Mouse (Mus musculus) MEL (cell line): Measurements from ENCODE around the gene Asb16. TPM values are rescaled to one million over a fixed set of nuclear protein-coding genes. Genes with fewer than 3 reads are reported as not detected.
A peak's percentile ranks its signal among the peaks of the same experiment; 100 is the strongest.

Experiments
- DNase-seq: peaks from one replicate; pipeline ENCODE4 v3.0.0; 2011; ENCODE audit warnings: low read depth, low spot score
- H3K27ac ChIP-seq: 2 replicates; pipeline ENCODE4 v1.5.1; 2012; ENCODE audit warnings: low read depth, mild to moderate bottlenecking, control low read depth, low read length, moderate library complexity; ENCODE audit not compliant: control insufficient read depth
- H3K27me3 ChIP-seq, 2 experiments: fragments of 150-350 bp in 1 of 2; sonication (generic) in 1 of 2; 2 replicates each; pipeline ENCODE4 v1.6.1; 2012; ENCODE audit warnings: low read length in 2 of 2, mild to moderate bottlenecking in 2 of 2, improper control_type of control experiment in 1 of 2, moderate library complexity in 1 of 2; ENCODE audit not compliant: insufficient read depth in 2 of 2, control insufficient read depth in 1 of 2
- H3K36me3 ChIP-seq, 2 experiments: 2 replicates each; pipeline ENCODE4 v1.6.1; 2012 to 2014; ENCODE audit warnings: low read length in 2 of 2, improper control_type of control experiment in 1 of 2, inconsistent platforms in 1 of 2, mild to moderate bottlenecking in 1 of 2; ENCODE audit not compliant: insufficient read depth in 2 of 2, control insufficient read depth in 1 of 2
- H3K4me1 ChIP-seq, 2 experiments: fragments of 150-350 bp in 1 of 2; sonication (generic) in 1 of 2; 2 replicates each; pipeline ENCODE4 v1.6.1; 2012; ENCODE audit warnings: low read length in 2 of 2, improper control_type of control experiment in 1 of 2, mild to moderate bottlenecking in 1 of 2; ENCODE audit not compliant: insufficient read depth in 2 of 2, control insufficient read depth in 1 of 2
- H3K4me3 ChIP-seq, 2 experiments: fragments of 150-350 bp in 1 of 2; sonication (generic) in 1 of 2; 2 replicates each; pipeline ENCODE4 v1.5.1; 2012; ENCODE audit warnings: low read depth in 2 of 2, low read length in 2 of 2, mild to moderate bottlenecking in 2 of 2, moderate library complexity in 2 of 2, control low read depth in 1 of 2, improper control_type of control experiment in 1 of 2; ENCODE audit not compliant: control insufficient read depth in 1 of 2, insufficient read depth in 1 of 2
- H3K79me2 ChIP-seq: 2 replicates; pipeline ENCODE4 v1.6.1; 2012; ENCODE audit warnings: mild to moderate bottlenecking, low read length, moderate library complexity; ENCODE audit not compliant: control insufficient read depth, poor library complexity, insufficient read depth
- H3K9ac ChIP-seq: 2 replicates; pipeline ENCODE4 v1.6.1; 2012; ENCODE audit warnings: low read depth, mild to moderate bottlenecking, control low read depth, low read length, moderate library complexity; ENCODE audit not compliant: control insufficient read depth, poor library complexity, severe bottlenecking
- H3K9me3 ChIP-seq: fragments of 150-350 bp; sonication (generic); replicated peaks from 2 replicates; pipeline ENCODE4 v1.6.1; 2012; ENCODE audit warnings: mild to moderate bottlenecking, low read length, improper control_type of control experiment, moderate library complexity; ENCODE audit not compliant: insufficient read depth
- CHD2 ChIP-seq: IDR thresholded peaks from 2 replicates; pipeline ENCODE4 v1.6.1; 2011; ENCODE audit warnings: low read length, improper control_type of control experiment
- CTCF ChIP-seq, 3 experiments: IDR thresholded peaks in 2 of 3; conservative IDR thresholded peaks in 1 of 3; 2 replicates each; pipeline ENCODE4 v1.5.1; 2011 to 2012; ENCODE audit warnings: low read length in 3 of 3, low read depth in 2 of 3, mild to moderate bottlenecking in 2 of 3, improper control_type of control experiment in 1 of 3, inconsistent platforms in 1 of 3, mixed read lengths in 1 of 3, moderate library complexity in 1 of 3; ENCODE audit not compliant: control insufficient read depth in 1 of 3, insufficient read depth in 1 of 3, poor library complexity in 1 of 3, severe bottlenecking in 1 of 3
- E2F4 ChIP-seq: IDR thresholded peaks from 2 replicates; pipeline ENCODE4 v1.6.1; 2011; ENCODE audit warnings: low read depth, low read length, improper control_type of control experiment, borderline replicate concordance
- ELF1 ChIP-seq: IDR thresholded peaks from 2 replicates; pipeline ENCODE4 v1.6.1; 2014; ENCODE audit warnings: low read depth, mild to moderate bottlenecking, inconsistent platforms, low read length, improper control_type of control experiment, moderate library complexity
- EP300 ChIP-seq, 2 experiments: IDR thresholded peaks; 2 replicates each; pipeline ENCODE4 v1.6.1; 2011; ENCODE audit warnings: improper control_type of control experiment in 2 of 2, low read length in 2 of 2, low read depth in 1 of 2, mild to moderate bottlenecking in 1 of 2
- ETS1 ChIP-seq: IDR thresholded peaks from 2 replicates; pipeline ENCODE4 v1.6.1; 2012; ENCODE audit warnings: low read depth, mild to moderate bottlenecking, inconsistent platforms, low read length, improper control_type of control experiment, moderate library complexity
- GABPA ChIP-seq: IDR thresholded peaks from 2 replicates; pipeline ENCODE4 v1.6.1; 2012; ENCODE audit warnings: low read depth, mild to moderate bottlenecking, inconsistent platforms, low read length, improper control_type of control experiment, moderate library complexity
- GATA1 ChIP-seq: IDR thresholded peaks from 2 replicates; pipeline ENCODE4 v1.6.1; 2011; ENCODE audit warnings: low read depth, low read length, improper control_type of control experiment
- JUND ChIP-seq: IDR thresholded peaks from 2 replicates; pipeline ENCODE4 v1.6.1; 2011; ENCODE audit warnings: low read depth, mild to moderate bottlenecking, improper control_type of control experiment, low read length
- MAFK ChIP-seq: IDR thresholded peaks from 2 replicates; pipeline ENCODE4 v1.6.1; 2011; ENCODE audit warnings: low read depth, mild to moderate bottlenecking, low read length, improper control_type of control experiment, borderline replicate concordance
- MAX ChIP-seq: IDR thresholded peaks from 2 replicates; pipeline ENCODE4 v1.6.1; 2011; ENCODE audit warnings: low read length, improper control_type of control experiment
- MAZ ChIP-seq: IDR thresholded peaks from 2 replicates; pipeline ENCODE4 v1.6.1; 2012; ENCODE audit warnings: low read depth, mild to moderate bottlenecking, inconsistent platforms, low read length, improper control_type of control experiment
- MEF2A ChIP-seq: IDR thresholded peaks from 2 replicates; pipeline ENCODE4 v1.6.1; 2014; ENCODE audit warnings: low read depth, mild to moderate bottlenecking, inconsistent platforms, low read length, improper control_type of control experiment; ENCODE audit not compliant: poor library complexity, insufficient replicate concordance, severe bottlenecking; ENCODE audit errors: extremely low read depth
- MXI1 ChIP-seq: IDR thresholded peaks from 2 replicates; pipeline ENCODE4 v1.6.1; 2011; ENCODE audit warnings: mild to moderate bottlenecking, low read depth, low read length, improper control_type of control experiment
- MYC ChIP-seq: IDR thresholded peaks from 2 replicates; pipeline ENCODE4 v1.6.1; 2011; ENCODE audit warnings: low read depth, mild to moderate bottlenecking, low read length, improper control_type of control experiment, moderate library complexity
- NRF1 ChIP-seq: IDR thresholded peaks from 2 replicates; pipeline ENCODE4 v1.6.1; 2014; ENCODE audit warnings: low read depth, mild to moderate bottlenecking, inconsistent platforms, low read length, improper control_type of control experiment, moderate library complexity; ENCODE audit not compliant: poor library complexity, insufficient read depth, severe bottlenecking
- POLR2A ChIP-seq, 2 experiments: IDR thresholded peaks; 2 replicates each; pipeline ENCODE4 v1.6.1; 2011 to 2012; ENCODE audit warnings: low read length in 2 of 2, mild to moderate bottlenecking in 2 of 2, control low read depth in 1 of 2, improper control_type of control experiment in 1 of 2, low read depth in 1 of 2, moderate library complexity in 1 of 2; ENCODE audit not compliant: control insufficient read depth in 1 of 2, insufficient read depth in 1 of 2, poor library complexity in 1 of 2
- POLR2AphosphoS5 ChIP-seq: IDR thresholded peaks from 2 replicates; pipeline ENCODE4 v1.6.1; 2012; ENCODE audit warnings: low read depth, borderline replicate concordance, mild to moderate bottlenecking, inconsistent platforms, low read length, moderate library complexity, mixed read lengths
- SIN3A ChIP-seq: IDR thresholded peaks from 2 replicates; pipeline ENCODE4 v1.6.1; 2012; ENCODE audit warnings: low read length, improper control_type of control experiment, inconsistent platforms
- TAL1 ChIP-seq: IDR thresholded peaks from 2 replicates; pipeline ENCODE4 v1.6.1; 2012; ENCODE audit warnings: mild to moderate bottlenecking, inconsistent platforms, low read length, moderate library complexity, mixed read lengths
- TCF12 ChIP-seq: IDR thresholded peaks from 2 replicates; pipeline ENCODE4 v1.6.1; 2014; ENCODE audit warnings: low read depth, mild to moderate bottlenecking, inconsistent platforms, low read length, improper control_type of control experiment, moderate library complexity
- UBTF ChIP-seq: IDR thresholded peaks from 2 replicates; pipeline ENCODE4 v1.6.1; 2012; ENCODE audit warnings: low read depth, mild to moderate bottlenecking, inconsistent platforms, low read length, improper control_type of control experiment, moderate library complexity, borderline replicate concordance; ENCODE audit not compliant: insufficient read depth
- USF2 ChIP-seq, 2 experiments: IDR thresholded peaks; 2 replicates each; pipeline ENCODE4 v1.6.1; 2011 to 2012; ENCODE audit warnings: improper control_type of control experiment in 2 of 2, low read length in 2 of 2, borderline replicate concordance in 1 of 2, inconsistent platforms in 1 of 2, low read depth in 1 of 2, mild to moderate bottlenecking in 1 of 2; ENCODE audit not compliant: insufficient read depth in 1 of 2
- ZNF384 ChIP-seq: IDR thresholded peaks from 2 replicates; pipeline ENCODE4 v1.6.1; 2012; ENCODE audit warnings: low read depth, mild to moderate bottlenecking, inconsistent platforms, low read length, improper control_type of control experiment
- polyA plus RNA-seq, 2 experiments: library from polyadenylated mRNA; stranded (reverse) in 1 of 2; unstranded in 1 of 2; fragments of >175 nt in 1 of 2; fragments of >200 nt in 1 of 2; gene quantifications; 2 replicates each; pipeline versions ENCODE4 v1.2.1 to v1.2.4; 2012; ENCODE audit warnings: low replicate concordance in 2 of 2, low read depth in 1 of 2; ENCODE audit not compliant: insufficient read length in 2 of 2, insufficient read depth in 1 of 2, missing spikeins in 1 of 2
- total RNA-seq: library from RNA; depleted of rRNA; stranded (reverse); fragments of 300-350 nt; gene quantifications from 2 replicates; pipeline ENCODE4 v1.2.3, GENCODE M21; 2012

Asb16 gene
- total and polyA plus RNA-seq, 3 experiments: 4.4 to 8.5 TPM; not detected in 1

GRCm38 (mm10) chr11:102305359-102305758, 36.8 kb downstream of the Asb16 start:
- H3K9ac ChIP-seq: no peak overlapping the region
- peaks cover 0 to 5% of the 10 kb centered on the region in 2 experiments; a peak in 2 of 4 replicates for H3K36me3 ChIP-seq
- no peaks in the 10 kb centered on the region for H3K79me2 ChIP-seq
- DNase-seq: no peak
- H3K27me3 ChIP-seq: no peaks in the 10 kb centered on the region
- no peaks in the 10 kb centered on the region for H3K9me3 ChIP-seq
- no peak overlapping the region for H3K27ac ChIP-seq
- peaks cover 0 to 7% of the 10 kb centered on the region in 2 experiments; a peak in 2 of 4 replicates for H3K4me1 ChIP-seq
- H3K4me3 ChIP-seq: no peak overlapping the region
- TF ChIP-seq GATA1 (no peak), EP300 (IDR thresholded peaks at IDR 0.05; ENCODE audit: low read depth in 1 of 2, low read length in 2 of 2) (no peak), NRF1 (no peak)
- TF ChIP-seq, all 39 proteins: peak for 0

- Histone ChIP-seq H3K9ac (no peak overlapping the region), H3K9me3 (no peaks in the 10 kb centered on the region), H3K36me3 (peaks cover 2 to 5% of the 10 kb centered on the region in 2 experiments; a peak in 3 of 4 replicates), H3K79me2 (peaks cover under 1% of the 10 kb centered on the region; the same call in 1 of the 2 replicates), H3K27me3 (no peaks in the 10 kb centered on the region), H3K4me3 (no peak overlapping the region), H3K27ac (no peak overlapping the region), H3K4me1 (peaks cover 0 to 7% of the 10 kb centered on the region in 2 experiments; a peak in 2 of 4 replicates)
- DNase-seq: no peak
- TF ChIP-seq CHD2 (no peak), TCF12 (no peak), MXI1 (no peak), USF2 (IDR thresholded peaks at IDR 0.05; ENCODE audit: borderline replicate concordance in 1 of 2, insufficient read depth in 1 of 2, low read depth in 1 of 2, low read length in 2 of 2) (no peak), MAX (no peak), UBTF (no peak)
These were observed 39.6 kb downstream of the Asb16 start for GRCm38 (mm10) chr11:102308104-102308503.

GRCm38 (mm10) chr11:102308979-102309378, 40.4 kb downstream of the Asb16 start:
- Histone ChIP-seq H3K4me3 (peak overlapping the region; percentile 43 to 52), H3K4me1 (peaks cover 0 to 7% of the 10 kb centered on the region in 2 experiments; a peak in 2 of 4 replicates), H3K27me3 (no peaks in the 10 kb centered on the region), H3K9ac (peak overlapping the region; percentile 64), H3K27ac (peak overlapping the region; percentile 52), H3K36me3 (peaks cover 3 to 5% of the 10 kb centered on the region in 2 experiments; a peak in 3 of 4 replicates), H3K9me3 (no peaks in the 10 kb centered on the region), H3K79me2 (peaks cover 2% of the 10 kb centered on the region; the same call in 1 of the 2 replicates)
- DNase-seq: peak; percentile 99
- TF ChIP-seq USF2 (IDR thresholded peaks at IDR 0.05; ENCODE audit: borderline replicate concordance in 1 of 2, insufficient read depth in 1 of 2, low read depth in 1 of 2, low read length in 2 of 2) (no peak), GATA1 (no peak), MXI1 (peak; percentile 99), ETS1 (peak; percentile 33; the same call in 1 of the 2 replicates), CTCF (IDR thresholded peaks at IDR 0.05 in 2 of 3, conservative IDR thresholded peaks at IDR 0.05 in 1 of 3; ENCODE audit: control insufficient read depth in 1 of 3, insufficient read depth in 1 of 3, low read depth in 2 of 3, low read length in 3 of 3, poor library complexity in 1 of 3, severe bottlenecking in 1 of 3) (peak in 2 of 3 experiments; percentile 87 to 98), MAZ (peak; percentile 82), ELF1 (peak; percentile 91), TAL1 (no peak), CHD2 (no peak), POLR2AphosphoS5 (no peak), E2F4 (peak; percentile 61; the same call in 1 of the 2 replicates), JUND (no peak), GABPA (no peak), MEF2A (no peak), EP300 (IDR thresholded peaks at IDR 0.05; ENCODE audit: low read depth in 1 of 2, low read length in 2 of 2) (0 out of 4 replicates have a peak, but pooled peaks of 1 of the 2 experiments have one; percentile 19), MAFK (no peak), MAX (peak; percentile 95), ZNF384 (peak; percentile 74), MYC (peak; percentile 94), SIN3A (peak; percentile 98), POLR2A (IDR thresholded peaks at IDR 0.05; ENCODE audit: control insufficient read depth in 1 of 2, insufficient read depth in 1 of 2, low read depth in 1 of 2, low read length in 2 of 2, poor library complexity in 1 of 2) (peak in 1 of 2 experiments; percentile 89; a peak in 2 of 4 replicates)
